Mouse (Mus musculus) liver, postnatal 0 days (tissue): ENCODE data around the gene Trpm8. TPM values are rescaled to one million over a fixed set of nuclear protein-coding genes. Genes with fewer than 3 reads are reported as not detected.

Source experiments
- ATAC-seq: fragments of 200-750 bp; cut with Nextera tagmentation; 2 replicates; pipeline ENCODE4 v1.8.0; 2017; ENCODE audit warnings: mild to moderate bottlenecking, moderate library complexity
- DNase-seq: peaks from one replicate; pipeline ENCODE4 v3.0.0-alpha.2; 2016
- H3K27ac ChIP-seq: fragments of 300-500 bp; sonication (generic); 2 replicates; pipeline ENCODE4 v1.5.1; 2014; ENCODE audit warnings: antibody characterized with exemption, moderate library complexity, mild to moderate bottlenecking, low read depth
- H3K27me3 ChIP-seq: fragments of 300-500 bp; sonication (generic); 2 replicates; pipeline ENCODE4 v1.6.1; 2014; ENCODE audit warnings: low read length, control low read depth, mixed read lengths; ENCODE audit not compliant: insufficient read depth
- H3K36me3 ChIP-seq: fragments of 300-500 bp; sonication (generic); replicated peaks from 2 replicates; pipeline ENCODE4 v1.6.1; 2014; ENCODE audit warnings: mild to moderate bottlenecking, control low read depth, low read length, moderate library complexity, mixed read lengths; ENCODE audit not compliant: insufficient read depth
- H3K4me1 ChIP-seq: fragments of 300-500 bp; sonication (generic); 2 replicates; pipeline ENCODE4 v1.6.1; 2014; ENCODE audit warnings: antibody characterized with exemption, mild to moderate bottlenecking, control low read depth; ENCODE audit not compliant: insufficient read depth
- H3K4me2 ChIP-seq: fragments of 300-500 bp; sonication (generic); 2 replicates; pipeline ENCODE4 v1.6.1; 2014; ENCODE audit warnings: low read depth, mild to moderate bottlenecking, low read length, moderate library complexity, mixed read lengths
- H3K4me3 ChIP-seq: fragments of 300-500 bp; sonication (generic); 2 replicates; pipeline ENCODE4 v1.5.1; 2014; ENCODE audit warnings: low read depth, low read length
- H3K9ac ChIP-seq: fragments of 300-500 bp; sonication (generic); replicated peaks from 2 replicates; pipeline ENCODE4 v1.6.1; 2014; ENCODE audit warnings: mild to moderate bottlenecking, moderate library complexity
- H3K9me3 ChIP-seq: fragments of 300-500 bp; sonication (generic); 2 replicates; pipeline ENCODE4 v1.6.1; 2016; ENCODE audit warnings: mild to moderate bottlenecking, control low read depth, low read length, mixed read lengths
- CTCF ChIP-seq: sonication (generic); IDR thresholded peaks from 2 replicates; pipeline ENCODE4 v1.5.1; 2016; ENCODE audit warnings: antibody characterized with exemption, low read depth
- EP300 ChIP-seq: IDR thresholded peaks from 2 replicates; pipeline ENCODE4 v1.6.1; 2016; ENCODE audit warnings: antibody characterized with exemption, low read depth, mild to moderate bottlenecking
- WGBS: fragments of 180-500 bp; shearing (Covaris S2); extraction: QIAGEN DNeasy Blood & Tissue Kit; methylation state at CpG from one replicate; pipeline ENCODE4 v1.1.7; 2014; ENCODE audit not compliant: insufficient replicate concordance; 5-methylcytosine and 5-hydroxymethylcytosine counted together
- polyA plus RNA-seq: library from polyadenylated mRNA; unstranded; fragments of >200 nt; fragmentation: Nextera tagmentation; extraction: Ambion mirVana; gene quantifications from 2 replicates; pipeline ENCODE4 v1.2.1, GENCODE M21; 2015

Gene Trpm8
- polyA plus RNA-seq, 1 experiment from 2014 or later: not detected

DNA sequence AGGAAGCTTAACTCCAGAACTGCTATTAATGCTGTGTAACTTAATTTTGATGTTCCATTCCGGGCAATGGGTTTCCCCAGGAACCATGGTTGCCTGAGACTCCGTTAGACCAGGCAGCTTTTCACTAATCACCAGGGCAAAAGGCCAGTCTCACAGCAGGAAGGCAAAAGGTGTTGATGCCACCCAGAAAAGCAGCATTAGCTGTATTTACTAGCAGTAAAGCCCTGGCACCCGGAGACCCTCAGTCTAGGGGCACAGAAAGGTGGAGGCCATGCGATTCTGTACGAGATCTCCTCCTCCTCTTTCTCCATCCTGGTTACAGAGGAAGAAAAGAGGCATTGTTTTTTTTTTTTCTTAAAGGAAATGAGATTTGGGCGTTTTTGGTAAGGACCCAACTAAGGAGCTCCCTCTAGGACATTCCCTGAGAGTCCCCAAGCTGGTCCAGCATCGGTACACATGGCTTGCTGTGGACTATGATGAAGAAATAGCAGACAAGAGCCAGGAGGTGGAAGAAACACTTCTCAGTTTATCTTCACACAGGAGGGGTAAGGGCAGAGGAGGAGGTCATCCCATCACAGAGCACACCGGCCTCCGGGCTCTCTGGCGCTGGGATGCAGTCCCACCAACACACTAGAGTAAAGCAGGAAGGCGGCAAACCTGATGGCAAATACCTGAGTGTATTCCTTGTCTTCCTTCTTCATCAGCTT is 2.9 kb upstream of the Trpm8 start:
- Histone ChIP-seq H3K9me3 (no peaks in the 10 kb centered on the region), H3K9ac (no peak overlapping the region; the same call in 1 of the 2 replicates), H3K27me3 (no peaks in the 10 kb centered on the region), H3K4me3 (no peak overlapping the region), H3K36me3 (peaks cover 54% of the 10 kb centered on the region), H3K27ac (no peak overlapping the region), H3K4me2 (no peak overlapping the region), H3K4me1 (peaks cover 45% of the 10 kb centered on the region)
- 73% methylated on average over 11 of the region's 11 CpGs for WGBS
- ATAC-seq: no peak
- no peak for DNase-seq
- no peak for TF ChIP-seq EP300
- no peak for TF ChIP-seq CTCF

DNA sequence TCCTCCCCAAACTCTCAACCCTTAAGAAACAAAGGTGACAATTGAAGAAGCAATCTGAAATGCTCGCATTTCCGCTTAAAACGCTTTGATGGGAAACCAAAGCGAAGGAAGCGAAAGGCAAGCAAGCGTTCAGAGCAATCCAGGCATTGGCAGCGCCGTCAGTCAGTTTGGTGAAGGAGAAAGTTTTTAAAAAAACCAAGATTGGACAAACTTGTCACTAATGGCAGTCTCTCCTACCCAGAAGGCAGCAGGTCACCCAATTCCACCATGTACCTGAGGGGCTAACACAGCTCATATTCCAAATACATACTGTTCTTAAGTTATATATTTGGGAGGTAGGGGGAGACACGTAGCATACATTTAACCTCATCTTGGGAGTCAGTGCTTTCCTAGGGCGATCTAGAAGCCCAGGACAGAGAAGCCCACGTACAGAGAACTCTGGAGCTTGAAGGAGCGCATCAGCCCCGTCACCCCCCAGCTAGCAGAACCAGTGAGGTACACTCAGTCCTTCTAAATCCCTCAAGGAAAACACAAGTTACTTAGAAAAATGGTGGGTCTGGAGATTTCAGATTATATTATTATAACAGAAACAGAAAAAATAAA is 2.3 kb upstream of the Trpm8 start:
- 69% methylated on average over 13 of the region's 13 CpGs for WGBS
- H3K4me2 ChIP-seq: peak overlapping the region; percentile 73
- H3K4me3 ChIP-seq: no peak overlapping the region
- no peak for TF ChIP-seq CTCF
- no peak for TF ChIP-seq EP300
- ATAC-seq: no peak
- H3K4me1 ChIP-seq: peaks cover 46% of the 10 kb centered on the region
- H3K36me3 ChIP-seq: peaks cover 48% of the 10 kb centered on the region
- no peaks in the 10 kb centered on the region for H3K9me3 ChIP-seq
- DNase-seq: no peak
- no peaks in the 10 kb centered on the region for H3K27me3 ChIP-seq
- peak overlapping the region; percentile 90; the same call in 1 of the 2 replicates for H3K27ac ChIP-seq
- H3K9ac ChIP-seq: peak overlapping the region; percentile 77

DNA sequence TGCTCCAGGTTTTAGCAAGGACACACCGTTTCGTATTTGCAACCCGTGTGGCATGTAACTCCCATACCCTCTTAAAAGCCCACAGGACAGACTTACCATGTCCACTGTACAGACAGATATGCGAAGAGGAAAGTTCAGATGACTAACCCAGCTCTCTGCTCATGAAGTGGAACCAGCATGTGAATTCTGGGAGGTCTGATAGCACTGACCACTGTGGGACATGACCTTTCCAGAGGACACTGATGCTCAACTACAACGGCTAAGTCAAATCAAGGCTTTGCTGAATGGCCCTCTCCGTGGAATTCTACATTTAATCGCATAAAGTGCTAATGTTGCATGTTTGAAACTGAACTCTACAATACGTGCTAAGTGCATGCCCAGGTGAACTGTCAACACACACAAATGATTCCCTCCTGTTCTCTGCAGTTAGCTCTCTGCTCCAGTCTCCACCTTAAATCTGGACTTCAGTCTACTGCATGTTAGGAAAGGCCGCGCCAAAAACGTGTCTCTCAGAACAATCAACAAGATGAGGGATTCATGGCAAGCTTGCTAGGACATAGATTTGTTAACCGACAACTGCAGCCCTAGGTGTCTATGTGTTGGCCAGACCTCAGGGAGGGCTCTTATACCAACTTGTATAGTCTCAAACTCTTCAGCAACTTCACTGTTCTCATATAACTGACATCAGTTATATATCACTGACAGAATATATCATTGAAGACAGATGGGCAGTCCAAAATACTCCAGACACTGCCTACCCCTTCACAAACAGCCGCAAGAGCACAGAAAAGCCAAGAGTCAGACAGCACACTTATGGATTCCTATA is 1.6 kb upstream of the Trpm8 start:
- Histone ChIP-seq H3K27ac (peak overlapping the region; percentile 90), H3K27me3 (no peaks in the 10 kb centered on the region), H3K4me3 (peak overlapping the region; percentile 66), H3K4me2 (peak overlapping the region; percentile 73), H3K4me1 (peaks cover 48% of the 10 kb centered on the region), H3K9ac (peak overlapping the region; percentile 77), H3K36me3 (peaks cover 48% of the 10 kb centered on the region), H3K9me3 (no peaks in the 10 kb centered on the region)
- no peak for TF ChIP-seq CTCF
- no peak for TF ChIP-seq EP300
- WGBS: 60% methylated on average over 13 of the region's 13 CpGs
- ATAC-seq: no peak
- peak; percentile 66 for DNase-seq

DNA sequence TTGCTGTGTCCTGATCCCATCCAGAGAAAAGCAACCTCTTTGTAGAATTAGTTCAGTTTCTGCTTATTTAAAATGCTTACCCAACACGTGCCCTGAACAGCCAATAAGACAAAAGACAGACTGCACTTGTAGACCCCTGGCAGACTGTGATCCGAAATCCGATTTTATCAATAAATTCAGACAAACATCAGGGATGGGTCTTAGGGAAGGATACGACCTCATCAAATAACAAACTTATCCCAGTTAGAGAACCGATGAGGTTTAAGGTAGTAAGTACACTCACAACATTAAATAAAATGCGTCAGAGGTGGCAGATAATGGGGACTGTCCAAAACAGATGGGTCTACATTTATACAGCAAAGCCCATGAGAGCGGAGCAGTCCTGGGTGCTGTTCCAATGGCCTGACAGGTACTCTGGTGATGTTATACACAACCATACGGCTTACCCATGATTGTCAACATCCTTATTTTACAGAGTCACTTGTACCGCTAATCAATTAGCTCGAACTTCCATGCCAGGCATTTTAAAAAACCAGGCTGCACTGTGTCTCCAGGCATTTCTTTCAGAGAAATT is 850 bp upstream of the Trpm8 start:
- peak; percentile 18 for ATAC-seq
- no peaks in the 10 kb centered on the region for H3K27me3 ChIP-seq
- peak; percentile 49 for DNase-seq
- no peaks in the 10 kb centered on the region for H3K9me3 ChIP-seq
- H3K36me3 ChIP-seq: peaks cover 44% of the 10 kb centered on the region
- H3K4me3 ChIP-seq: peak overlapping the region; percentile 66
- peak overlapping the region; percentile 77 for H3K9ac ChIP-seq
- peak overlapping the region; percentile 90 for H3K27ac ChIP-seq
- TF ChIP-seq EP300: no peak
- no peak for TF ChIP-seq CTCF
- peak overlapping the region; percentile 73 for H3K4me2 ChIP-seq
- peaks cover 48% of the 10 kb centered on the region for H3K4me1 ChIP-seq
- 14% methylated on average over 10 of the region's 10 CpGs for WGBS

DNA sequence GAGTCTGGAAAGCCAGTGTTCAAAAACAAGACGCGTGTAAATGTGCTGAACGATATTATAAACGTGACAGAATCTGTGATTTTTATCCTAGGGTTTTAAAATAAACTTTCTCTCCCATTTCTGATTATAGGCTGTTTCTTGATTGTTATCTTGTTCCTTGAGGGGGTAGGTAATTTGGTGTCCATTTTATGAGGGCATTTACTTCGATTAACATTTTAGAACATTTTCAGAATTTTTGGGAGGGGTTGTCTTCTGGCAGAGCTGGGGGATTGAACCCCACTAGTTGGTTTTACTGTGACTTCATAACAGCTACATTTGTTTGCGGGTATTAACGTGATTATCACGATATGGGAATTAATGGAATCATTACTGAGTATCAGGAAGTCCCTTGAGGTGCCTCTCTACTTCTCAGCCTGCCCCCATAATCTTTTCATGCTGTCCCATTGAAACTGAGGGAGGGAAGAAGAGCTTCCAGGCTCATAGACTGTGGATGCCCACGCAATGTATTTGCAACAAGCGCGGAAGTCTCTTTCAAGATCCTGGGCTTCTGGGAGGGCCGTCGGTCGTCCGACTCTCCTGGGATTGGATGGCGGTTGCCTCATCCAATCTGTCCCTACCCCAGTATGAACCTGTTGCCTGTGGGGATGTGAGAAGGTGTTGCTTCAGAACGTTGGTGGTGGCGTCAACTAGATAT is 504 bp downstream of the Trpm8 start:
- H3K9ac ChIP-seq: peak overlapping the region; percentile 77

More for the DNA sequence above, 504 bp downstream of the Trpm8 start:
- TF ChIP-seq CTCF: no peak
- TF ChIP-seq EP300: no peak
- peak overlapping the region; percentile 90 for H3K27ac ChIP-seq
- H3K4me1 ChIP-seq: peaks cover 48% of the 10 kb centered on the region
- 62% methylated on average over 18 of the region's 18 CpGs for WGBS
- peak overlapping the region; percentile 73 for H3K4me2 ChIP-seq
- ATAC-seq (no peak), DNase-seq (peak; percentile 75)
- H3K4me3 ChIP-seq: peak overlapping the region; percentile 66
- no peaks in the 10 kb centered on the region for H3K27me3 ChIP-seq
- H3K9me3 ChIP-seq: no peaks in the 10 kb centered on the region
- H3K36me3 ChIP-seq: peaks cover 30% of the 10 kb centered on the region
